Mouse (Mus musculus) erythroblast, embryonic 14.5 days (primary cell): ENCODE data around the gene Gdpgp1.

Source experiments
- GATA1 ChIP-seq: IDR thresholded peaks from 2 replicates; pipeline ENCODE4 v1.6.1; 2012; ENCODE audit warnings: low read length, inconsistent platforms, mixed read lengths
- TAL1 ChIP-seq: IDR thresholded peaks from 3 replicates; pipeline ENCODE4 v1.6.1; 2012; ENCODE audit warnings: low read length, inconsistent platforms, mixed read lengths

GRCm38 (mm10) chr7:80215398-80215797 is 17.3 kb upstream of the Gdpgp1 start:
- no peak for TF ChIP-seq GATA1
- TF ChIP-seq TAL1 = no peak
